Mouse (Mus musculus) pancreas, adult 10 weeks (tissue): ENCODE measurements around the gene Gm20671. TPM values are rescaled to one million over a fixed set of nuclear protein-coding genes. Genes with fewer than 3 reads are reported as not detected.

Experiments used
- polyA plus RNA-seq: library from polyadenylated mRNA; stranded (reverse); fragments of 350-450 nt; fragmentation: Illumina TruSeq; extraction: RNeasy Lipid Tissue Mini Kit (QIAGEN cat#74804); gene quantifications from one replicate; pipeline ENCODE4 v1.2.3, GENCODE M21; 2015; ENCODE audit warnings: low read depth, low replicate concordance; ENCODE audit not compliant: insufficient read depth

Gene Gm20671
- not detected for polyA plus RNA-seq

DNA sequence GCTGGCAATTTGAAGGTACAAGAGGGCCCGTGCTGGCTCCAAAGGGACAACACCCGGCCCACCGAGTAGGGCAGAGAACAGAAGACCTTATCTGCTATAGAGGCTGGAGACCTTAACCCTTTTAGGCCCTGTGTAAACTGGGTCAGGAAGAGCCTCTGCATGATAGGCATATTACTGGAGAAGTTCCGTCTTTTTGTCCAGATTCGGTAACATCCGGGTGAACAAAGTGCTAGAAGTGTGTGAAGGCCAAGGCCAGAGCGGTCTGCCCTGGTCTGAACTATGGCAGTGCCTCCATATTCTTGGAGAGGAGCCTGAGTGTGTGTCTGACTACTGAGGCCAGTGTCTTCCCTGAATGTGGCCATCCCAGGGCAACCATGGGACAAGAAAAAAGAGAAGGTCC lies at the start of gene Gm20671:
TSS of gene Gm20671 (minus strand) at position 101 of the 400 bp plus-strand sequence.

DNA sequence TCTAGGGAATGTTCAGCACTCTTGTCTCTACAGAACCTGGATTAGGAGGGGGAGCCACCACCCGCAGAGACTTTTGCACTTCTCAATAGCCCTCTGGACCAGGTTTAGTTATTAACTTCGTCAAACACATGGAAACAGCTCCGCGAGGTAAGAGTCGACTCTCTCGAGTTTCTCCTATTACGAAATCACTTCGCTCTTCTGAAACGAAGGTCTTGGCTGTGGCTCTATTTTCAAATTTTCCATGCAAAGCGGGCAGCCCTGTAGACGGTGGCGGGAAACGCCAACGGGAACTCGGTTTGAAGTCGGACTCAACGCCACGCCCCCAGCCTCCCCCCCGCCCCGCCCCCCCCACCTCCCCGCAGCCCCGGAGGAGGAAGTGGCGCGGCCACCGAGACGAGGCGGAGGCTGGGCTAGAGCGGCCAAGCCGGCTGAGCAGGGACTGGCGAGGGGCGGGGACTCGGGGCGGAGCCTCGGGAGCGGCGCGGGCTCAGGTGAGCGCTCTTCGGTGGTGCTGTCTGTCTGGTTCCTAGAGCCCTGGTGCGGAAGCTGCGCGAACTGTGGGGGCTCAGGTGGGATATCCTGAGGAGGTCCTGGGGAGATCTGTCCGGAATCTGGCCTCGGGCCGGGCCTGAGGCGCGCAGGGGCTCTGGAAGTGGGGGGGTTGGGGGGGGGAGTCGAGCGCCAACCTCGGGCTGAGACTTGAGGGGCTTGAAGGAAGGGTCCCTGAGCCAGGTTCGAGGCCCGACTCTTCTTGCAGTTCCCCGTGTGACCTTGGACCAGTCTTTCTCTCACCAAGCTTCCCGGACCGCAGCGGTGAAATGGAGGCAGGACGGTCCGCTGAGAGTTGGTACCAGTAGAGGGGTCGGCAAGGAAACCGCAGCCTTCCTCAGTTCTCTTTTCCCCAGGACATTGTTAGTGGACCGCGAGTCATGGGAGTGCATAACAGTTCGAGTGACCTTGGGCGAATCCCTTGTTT lies 36.6 kb upstream of the Gm20671 start, which contains the start of gene Depdc5:
TSS of gene Depdc5 (plus strand) at position 449 of the 976 bp plus-strand sequence.

DNA sequence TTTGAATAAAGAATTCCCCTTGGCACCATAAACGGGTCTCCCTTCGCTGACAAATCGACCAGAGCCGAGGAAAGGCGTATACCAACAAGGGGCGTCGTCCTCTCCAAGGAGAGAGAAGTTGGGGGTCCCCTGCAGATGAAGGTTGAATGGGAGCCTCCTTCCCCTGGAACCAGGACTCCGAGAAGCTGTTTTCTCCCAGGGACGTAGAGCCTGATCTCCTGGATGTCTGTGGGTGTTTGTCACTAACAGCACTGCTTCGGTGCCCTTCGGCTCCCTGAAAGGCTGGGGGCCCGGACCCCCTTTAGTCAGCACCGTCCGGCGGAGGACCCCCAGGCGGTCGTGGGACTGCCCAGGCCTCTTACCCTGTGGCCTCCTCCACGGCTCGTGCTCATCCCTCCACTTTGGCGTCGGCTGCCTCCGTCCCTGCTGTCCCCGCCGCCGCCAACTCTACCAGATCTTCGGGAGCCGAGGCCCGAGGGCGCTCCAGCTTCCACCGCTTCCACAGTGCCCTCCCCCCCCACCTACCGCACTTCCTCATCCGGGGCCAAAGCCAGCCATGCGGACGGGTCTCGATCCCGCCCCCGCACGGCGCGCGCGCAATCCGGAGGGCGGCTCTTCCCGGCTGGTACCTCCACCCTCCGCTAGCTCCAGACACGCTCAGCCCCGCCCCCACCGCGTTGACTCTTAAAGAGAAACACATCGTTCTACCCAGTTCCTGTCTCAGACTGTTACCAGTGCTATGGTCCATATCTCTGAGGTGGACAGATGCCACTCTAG lies 27.0 kb upstream of the Gm20671 start, which contains the start of gene Prr14l:
TSS of gene Prr14l (minus strand) at position 526 of the 777 bp plus-strand sequence.

DNA sequence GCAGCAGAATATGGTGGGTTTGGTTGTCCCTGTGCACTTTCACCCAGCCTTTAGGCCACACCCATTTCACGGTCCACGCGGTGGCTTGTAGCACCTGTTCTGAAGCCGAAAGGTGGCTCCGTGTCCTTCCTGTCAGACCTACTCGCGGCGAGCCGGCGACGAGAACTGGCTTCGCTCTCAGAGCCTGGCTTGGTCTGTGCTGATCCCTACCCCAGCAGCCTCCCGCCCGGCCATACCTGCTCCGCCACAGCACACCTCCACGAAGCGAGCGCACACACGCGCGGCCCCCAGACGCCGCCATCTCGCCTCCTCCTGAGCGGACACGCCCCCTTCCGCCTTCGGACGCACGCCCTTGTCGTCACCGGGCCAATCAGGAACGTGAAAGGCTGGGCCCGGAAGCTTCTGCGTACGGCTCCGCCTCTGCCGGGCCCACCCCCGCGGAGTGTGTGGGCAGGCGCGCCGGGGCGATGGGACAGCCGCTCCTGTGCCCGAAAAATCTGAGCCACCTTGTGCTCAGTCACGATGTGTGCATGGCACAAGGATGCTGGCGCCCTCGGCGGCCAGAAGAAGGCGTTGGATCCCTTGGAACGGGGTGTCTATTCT lies 41.5 kb downstream of the Gm20671 start, which contains the start of gene Pisd:
TSS of gene Pisd (minus strand) at position 334 of the 603 bp plus-strand sequence.

Other genes starting within 250 kb of the Gm20671 start
- gene Yes1, start 215.9 kb downstream of the Gm20671 start, polyA plus RNA-seq = 4.1 TPM
- 11.2 TPM for gene Pisd, start 41.5 kb downstream of the Gm20671 start, polyA plus RNA-seq
- gene Prr14l, start 27.1 kb upstream of the Gm20671 start, polyA plus RNA-seq = 2.3 TPM
- gene Depdc5, start 36.6 kb upstream of the Gm20671 start, polyA plus RNA-seq = 3.2 TPM
- gene Ywhah, start 191.7 kb upstream of the Gm20671 start, polyA plus RNA-seq = 31.6 TPM